Mouse (Mus musculus) effector memory CD4-positive, alpha-beta T cell, adult 7 months (primary cell): ENCODE data around the gene Birc7. TPM values are rescaled to one million over a fixed set of nuclear protein-coding genes. Genes with fewer than 3 reads are reported as not detected.

Experiments used
- polyA plus RNA-seq: library from polyadenylated mRNA; unstranded; fragments of 100-300 nt; shearing (Covaris generic); gene quantifications from one replicate; pipeline ENCODE4 v1.2.1, GENCODE M21; 2017

Birc7 gene
- 0.33 TPM for polyA plus RNA-seq

GRCm38 (mm10) chr2:180928723-180929122, at the start of gene Birc7:
Gene Birc7 (plus strand): TSS chr2:180929023.

GRCm38 (mm10) chr2:180920810-180921400, 7.9 kb upstream of the Birc7 start, which contains the start of gene Ythdf1:
Gene Ythdf1 (minus strand): TSS chr2:180920949.

GRCm38 (mm10) chr2:180954061-180955047, 25.5 kb downstream of the Birc7 start, which contains the start of gene Nkain4:
Gene Nkain4 (minus strand): TSS chr2:180954699.

GRCm38 (mm10) chr2:180967010-180967763, 38.4 kb downstream of the Birc7 start, which contains the start of gene Arfgap1:
Gene Arfgap1 (plus strand): TSS chr2:180967225.

Other genes starting within 250 kb of the Birc7 start
- 32.9 TPM for gene Dido1, start 219.0 kb upstream of the Birc7 start, polyA plus RNA-seq
- gene Gid8, start 218.9 kb upstream of the Birc7 start, polyA plus RNA-seq = 21.9 TPM
- gene Slc17a9, start 203.8 kb upstream of the Birc7 start, polyA plus RNA-seq = 45.9 TPM
- gene Bhlhe23, start 152.1 kb upstream of the Birc7 start, polyA plus RNA-seq = not detected
- 97.8 TPM for gene Ythdf1, start 8.1 kb upstream of the Birc7 start, polyA plus RNA-seq
- gene Nkain4, start 25.7 kb downstream of the Birc7 start, polyA plus RNA-seq = not detected
- gene Arfgap1, start 38.2 kb downstream of the Birc7 start, polyA plus RNA-seq = 57.8 TPM
- 1.5 TPM for gene Col20a1, start 57.5 kb downstream of the Birc7 start, polyA plus RNA-seq
- gene Chrna4, start 114.5 kb downstream of the Birc7 start, polyA plus RNA-seq = not detected
- 0.05 TPM for gene Kcnq2, start 206.3 kb downstream of the Birc7 start, polyA plus RNA-seq
- gene Eef1a2, start 228.0 kb downstream of the Birc7 start, polyA plus RNA-seq = not detected